Mouse (Mus musculus): ENCODE data around the gene Gm20388.

- no peak for TF ChIP-seq ZC3H11A (IDR thresholded peaks at IDR 0.05; ENCODE audit: borderline replicate concordance, low read depth, low read length)
- TF ChIP-seq ZNF384 (IDR thresholded peaks at IDR 0.05; ENCODE audit: low read depth, low read length) = no peak
- no peak for TF ChIP-seq HCFC1 (IDR thresholded peaks at IDR 0.05; ENCODE audit: borderline replicate concordance, insufficient read depth, low read length)
- TF ChIP-seq MAFK (IDR thresholded peaks at IDR 0.05; ENCODE audit: insufficient read depth, low read depth, low read length) = no peak
- no peak for TF ChIP-seq CHD2 (IDR thresholded peaks at IDR 0.05; ENCODE audit: low read depth, low read length)
Measured at GRCm38 (mm10) chr8:119933681-119934080, 23.0 kb downstream of the Gm20388 start.
